Mouse (Mus musculus) G1E (cell line): ENCODE measurements around the gene Fam129a. TPM values are rescaled to one million over a fixed set of nuclear protein-coding genes. Genes with fewer than 3 reads are reported as not detected.

Experiments
- ATAC-seq: 2 replicates; pipeline ENCODE4 v1.8.0; 2016; ENCODE audit warnings: mild to moderate bottlenecking; ENCODE audit not compliant: insufficient number of reproducible peaks, poor library complexity, low FRiP score, severe bottlenecking; ENCODE audit errors: extremely low read depth
- DNase-seq: peaks from one replicate; pipeline ENCODE4 v3.0.0; 2012; ENCODE audit warnings: low spot score
- H3K27me3 ChIP-seq: 2 replicates; pipeline ENCODE4 v1.6.1; 2012; ENCODE audit warnings: mild to moderate bottlenecking, low read length, inconsistent platforms; ENCODE audit not compliant: insufficient read depth
- H3K36me3 ChIP-seq: replicated peaks from 2 replicates; pipeline ENCODE3; 2012; ENCODE audit warnings: mild to moderate bottlenecking, inconsistent platforms
- H3K4me1 ChIP-seq: 2 replicates; pipeline ENCODE4 v1.6.1; 2012; ENCODE audit warnings: low read depth, low read length, inconsistent platforms, mixed read lengths; ENCODE audit not compliant: insufficient read depth
- H3K4me3 ChIP-seq: 2 replicates; pipeline ENCODE4 v1.5.1; 2012; ENCODE audit warnings: low read depth, mild to moderate bottlenecking, inconsistent platforms, low read length, moderate library complexity, mixed read lengths
- H3K9me3 ChIP-seq: replicated peaks from 2 replicates; pipeline ENCODE4 v1.6.1; 2012; ENCODE audit warnings: inconsistent platforms
- CTCF ChIP-seq: IDR thresholded peaks from 2 replicates; pipeline ENCODE4 v1.5.1; 2012; ENCODE audit warnings: low read depth, low read length, inconsistent platforms, mixed read lengths
- GATA1 ChIP-seq: IDR thresholded peaks from 2 replicates; pipeline ENCODE4 v1.6.1; 2012; ENCODE audit warnings: borderline replicate concordance, low read length, inconsistent platforms, mixed read lengths
- GATA2 ChIP-seq: IDR thresholded peaks from 2 replicates; pipeline ENCODE4 v1.6.1; 2012; ENCODE audit warnings: low read depth, low read length, inconsistent platforms, borderline replicate concordance
- POLR2AphosphoS5 ChIP-seq: IDR thresholded peaks from 2 replicates; pipeline ENCODE4 v1.6.1; 2012; ENCODE audit warnings: low read depth, low read length, inconsistent platforms; ENCODE audit not compliant: insufficient replicate concordance
- TAL1 ChIP-seq: conservative IDR thresholded peaks from 2 replicates; pipeline ENCODE4 v1.6.1; 2012; ENCODE audit warnings: low read depth, low read length, inconsistent platforms, mixed read lengths
- polyA plus RNA-seq: library from polyadenylated mRNA; stranded (reverse); fragments of >175 nt; gene quantifications from 2 replicates; pipeline ENCODE4 v1.2.3, GENCODE M21; 2012
- total RNA-seq, 2 experiments: library from RNA; stranded (forward) in 1 of 2; stranded (reverse) in 1 of 2; fragments of 200-1000 nt in 1 of 2; fragments of >200 nt in 1 of 2; fragmentation: Nextera tagmentation in 1 of 2; gene quantifications; 2 replicates each; pipeline ENCODE4 v1.2.3; 2014 to 2017

Fam129a gene
- total and polyA plus RNA-seq, 3 experiments: 0.60 TPM; not detected in 2

DNA sequence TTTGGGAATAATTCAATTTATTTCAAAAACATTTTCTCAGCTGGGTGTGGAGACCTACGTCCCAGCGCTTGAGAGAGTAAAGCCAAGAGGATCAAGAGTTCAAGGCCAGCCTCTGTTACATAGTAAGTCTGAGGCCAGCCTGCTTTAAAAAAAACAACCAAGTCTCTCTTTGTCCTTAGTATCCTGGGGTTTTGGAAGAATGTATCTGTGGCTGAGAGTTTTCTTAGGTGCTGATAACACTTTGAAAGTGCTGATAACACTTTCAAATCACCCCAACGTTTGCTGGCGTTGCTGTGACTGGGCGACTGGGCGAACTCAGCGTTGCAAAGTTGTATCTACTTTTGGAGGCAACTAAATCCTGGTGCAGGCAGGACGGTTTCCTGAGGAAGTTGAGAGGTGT is 88.7 kb downstream of the Fam129a start:
- TF ChIP-seq CTCF (no peak), POLR2AphosphoS5 (no peak), TAL1 (no peak), GATA1 (no peak), GATA2 (no peak)
- ATAC-seq: no peak

GRCm38 (mm10) chr1:151660251-151660650 is 89.3 kb downstream of the Fam129a start:
- H3K4me3 ChIP-seq: no peak overlapping the region
- TF ChIP-seq GATA2: no peak
- TF ChIP-seq GATA1: no peak
- TF ChIP-seq POLR2AphosphoS5: no peak
- TF ChIP-seq TAL1: no peak
- no peak for TF ChIP-seq CTCF
- H3K9me3 ChIP-seq: no peaks in the 10 kb centered on the region
- no peaks in the 10 kb centered on the region for H3K36me3 ChIP-seq
- DNase-seq: no peak
- ATAC-seq: no peak
- H3K4me1 ChIP-seq: no peaks in the 10 kb centered on the region
- peaks cover 3% of the 10 kb centered on the region; the same call in 1 of the 2 replicates for H3K27me3 ChIP-seq

More for the DNA sequence above, 88.7 kb downstream of the Fam129a start:
- DNase-seq: no peak
- H3K4me3 ChIP-seq: no peak overlapping the region
- H3K36me3 ChIP-seq: no peaks in the 10 kb centered on the region
- peaks cover 3% of the 10 kb centered on the region; the same call in 1 of the 2 replicates for H3K27me3 ChIP-seq
- no peaks in the 10 kb centered on the region for H3K9me3 ChIP-seq
- H3K4me1 ChIP-seq: no peaks in the 10 kb centered on the region

DNA sequence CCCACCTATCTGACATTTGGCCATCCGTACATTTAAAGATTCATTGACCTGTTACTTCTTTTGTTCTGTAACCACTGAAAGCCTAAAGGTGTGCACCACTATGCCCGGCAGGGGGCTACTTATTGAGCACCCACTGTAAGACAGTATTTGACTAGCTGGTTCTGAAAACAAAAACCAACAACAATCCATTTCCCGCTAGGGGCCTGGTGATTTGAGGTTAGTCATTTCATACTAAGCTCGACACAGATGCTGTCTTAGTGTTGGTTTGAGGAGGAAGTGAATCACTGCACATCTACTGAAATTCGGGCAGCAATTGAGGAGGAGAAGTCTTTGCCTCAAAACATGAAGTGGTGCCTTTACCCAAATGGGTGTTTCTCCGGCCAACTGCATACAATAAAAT is 89.9 kb downstream of the Fam129a start:
- H3K4me3 ChIP-seq: no peak overlapping the region
- DNase-seq: no peak
- no peak for ATAC-seq
- no peaks in the 10 kb centered on the region for H3K9me3 ChIP-seq
- H3K27me3 ChIP-seq: peaks cover 3% of the 10 kb centered on the region; the same call in 1 of the 2 replicates
- TF ChIP-seq POLR2AphosphoS5: no peak
- TF ChIP-seq CTCF: no peak
- TF ChIP-seq TAL1: no peak
- no peak for TF ChIP-seq GATA2
- no peak for TF ChIP-seq GATA1
- H3K36me3 ChIP-seq: no peaks in the 10 kb centered on the region
- no peaks in the 10 kb centered on the region for H3K4me1 ChIP-seq

- Histone ChIP-seq H3K4me1 (no peaks in the 10 kb centered on the region), H3K9me3 (no peaks in the 10 kb centered on the region), H3K27me3 (peaks cover 3% of the 10 kb centered on the region; the same call in 1 of the 2 replicates), H3K36me3 (no peaks in the 10 kb centered on the region), H3K4me3 (no peak overlapping the region)
- TF ChIP-seq TAL1 (no peak), CTCF (no peak), GATA1 (no peak), GATA2 (no peak), POLR2AphosphoS5 (no peak)
- DNase-seq (no peak), ATAC-seq (no peak)
These were observed 90.9 kb downstream of the Fam129a start for GRCm38 (mm10) chr1:151661684-151662439.

GRCm38 (mm10) chr1:151662958-151663357 is 92.0 kb downstream of the Fam129a start:
- 0 out of 2 replicates have a peak, but pooled peaks cover 2% of the 10 kb centered on the region for H3K4me1 ChIP-seq
- peaks cover 3% of the 10 kb centered on the region; the same call in 1 of the 2 replicates for H3K27me3 ChIP-seq

DNA sequence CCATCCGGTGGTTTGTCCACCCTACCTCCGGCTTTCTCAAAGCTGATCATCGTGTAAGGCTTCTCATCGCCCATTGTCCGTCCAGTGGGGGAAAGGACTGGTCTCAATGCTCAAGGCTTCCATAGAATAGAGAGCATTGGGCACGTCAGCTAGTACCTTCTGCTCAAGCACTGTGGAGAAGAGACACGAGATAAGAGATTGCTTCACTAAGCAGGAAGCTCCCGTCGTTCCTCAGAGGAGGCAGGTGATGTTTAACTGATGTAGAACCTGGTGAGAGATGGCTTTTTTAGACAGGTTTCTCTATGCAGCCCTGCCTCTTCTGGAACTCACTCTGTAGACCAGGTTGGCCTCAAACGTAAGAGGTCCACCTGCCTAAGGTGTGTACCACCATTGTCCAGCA is 93.4 kb downstream of the Fam129a start:
- no peak for ATAC-seq
- 0 out of 2 replicates have a peak, but pooled peaks cover 2% of the 10 kb centered on the region for H3K4me1 ChIP-seq
- no peaks in the 10 kb centered on the region for H3K9me3 ChIP-seq
- no peaks in the 10 kb centered on the region for H3K36me3 ChIP-seq
- TF ChIP-seq GATA2: no peak
- DNase-seq: no peak
- H3K27me3 ChIP-seq: peaks cover 3% of the 10 kb centered on the region
- no peak overlapping the region for H3K4me3 ChIP-seq

More at GRCm38 (mm10) chr1:151662958-151663357, 92.0 kb downstream of the Fam129a start:
- ATAC-seq: no peak
- DNase-seq: no peak
- TF ChIP-seq CTCF: no peak
- TF ChIP-seq TAL1: no peak
- TF ChIP-seq POLR2AphosphoS5: no peak
- TF ChIP-seq GATA1: no peak
- TF ChIP-seq GATA2: no peak
- H3K4me3 ChIP-seq: no peak overlapping the region
- no peaks in the 10 kb centered on the region for H3K36me3 ChIP-seq
- H3K9me3 ChIP-seq: no peaks in the 10 kb centered on the region
